Mouse (Mus musculus) heart, adult 8-10 months (tissue): ENCODE results near the gene Cfap77. TPM values are rescaled to one million over a fixed set of nuclear protein-coding genes. Genes with fewer than 3 reads are reported as not detected.
A peak's percentile ranks its signal among the peaks of the same experiment; 100 is the strongest.

ENCODE experiments used
- DNase-seq: peaks from one replicate; pipeline ENCODE4 v3.0.0; 2022; ENCODE audit warnings: low spot score
- total RNA-seq, 4 experiments: library from RNA; stranded (reverse); gene quantifications; 2 replicates each; pipeline ENCODE4 v1.2.4; 2022

Cfap77 gene
- total RNA-seq, 4 experiments from 2014 or later = not detected

GRCm38 (mm10) chr2:28943666-28944516, 111.0 kb downstream of the Cfap77 start:
- DNase-seq = no peak

- no peak for DNase-seq
These were observed 115.9 kb downstream of the Cfap77 start for GRCm38 (mm10) chr2:28938997-28939396.

GRCm38 (mm10) chr2:28930571-28930970, 124.3 kb downstream of the Cfap77 start:
- DNase-seq = no peak

- DNase-seq = no peak
These were observed 131.0 kb downstream of the Cfap77 start for GRCm38 (mm10) chr2:28923912-28924311.

- no peak for DNase-seq
These were observed 135.9 kb downstream of the Cfap77 start for GRCm38 (mm10) chr2:28919001-28919400.

- DNase-seq = no peak
These were observed 137.1 kb downstream of the Cfap77 start for GRCm38 (mm10) chr2:28917518-28918361.

GRCm38 (mm10) chr2:28917156-28917517, 137.7 kb downstream of the Cfap77 start:
- no peak for DNase-seq

- no peak for DNase-seq
These were observed 138.4 kb downstream of the Cfap77 start, which contains the start of gene Barhl1 for GRCm38 (mm10) chr2:28916513-28916865. Gene Barhl1 (minus strand): TSS chr2:28916668.

- no peak for DNase-seq
These were observed 138.9 kb downstream of the Cfap77 start for GRCm38 (mm10) chr2:28915768-28916512.

GRCm38 (mm10) chr2:28915104-28915738, 139.6 kb downstream of the Cfap77 start:
- no peak for DNase-seq

GRCm38 (mm10) chr2:28914121-28914520, 140.7 kb downstream of the Cfap77 start:
- no peak for DNase-seq

GRCm38 (mm10) chr2:28912961-28913360, 141.9 kb downstream of the Cfap77 start:
- no peak for DNase-seq

- no peak for DNase-seq
These were observed 142.7 kb downstream of the Cfap77 start for GRCm38 (mm10) chr2:28912039-28912700.

- DNase-seq = no peak
These were observed 143.4 kb downstream of the Cfap77 start for GRCm38 (mm10) chr2:28911331-28912038.

GRCm38 (mm10) chr2:28910877-28911276, 144.0 kb downstream of the Cfap77 start:
- no peak for DNase-seq

GRCm38 (mm10) chr2:28909818-28910710, 144.8 kb downstream of the Cfap77 start:
- DNase-seq = no peak

GRCm38 (mm10) chr2:28909186-28909817, 145.6 kb downstream of the Cfap77 start:
- DNase-seq = no peak

GRCm38 (mm10) chr2:28908389-28909153, 146.3 kb downstream of the Cfap77 start:
- peak; percentile 9 for DNase-seq
